Mouse (Mus musculus) thymus, postnatal 10 days (tissue): ENCODE results near the gene Med24.
"Not testable (repeated sequence)": the region's sequence is repeated elsewhere in the genome, so short reads cannot be mapped to it uniquely, and the experiment has no call there.

Experiments used
- DNase-seq, 2 experiments: peaks; one replicate each; pipeline ENCODE4 v3.0.0; 2021; ENCODE audit warnings: low spot score in 2 of 2

Gene Med24

DNA sequence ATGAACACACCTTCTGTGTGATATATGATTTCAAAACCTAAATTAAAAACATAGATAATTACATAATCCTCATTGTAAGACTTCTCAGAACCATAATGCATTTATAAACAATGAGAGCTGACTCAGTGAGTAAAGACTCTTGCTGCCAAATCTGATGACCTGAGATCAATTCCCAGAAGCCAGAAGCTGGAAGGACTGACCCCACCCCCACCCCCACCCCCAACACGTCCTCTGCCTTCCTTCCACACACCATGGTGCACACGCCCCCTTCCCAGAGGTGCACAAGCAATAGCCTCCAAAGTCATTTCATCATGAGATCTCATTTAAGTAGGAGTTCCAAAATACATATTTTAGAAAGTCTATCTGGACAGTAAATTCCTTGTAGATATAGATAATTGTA lies 8.5 kb downstream of the Med24 start:
- no peak for DNase-seq

- DNase-seq = peak in 1 of 2 experiments; percentile 61
Measured at GRCm38 (mm10) chr11:98717904-98718303, 11.3 kb downstream of the Med24 start.

DNA sequence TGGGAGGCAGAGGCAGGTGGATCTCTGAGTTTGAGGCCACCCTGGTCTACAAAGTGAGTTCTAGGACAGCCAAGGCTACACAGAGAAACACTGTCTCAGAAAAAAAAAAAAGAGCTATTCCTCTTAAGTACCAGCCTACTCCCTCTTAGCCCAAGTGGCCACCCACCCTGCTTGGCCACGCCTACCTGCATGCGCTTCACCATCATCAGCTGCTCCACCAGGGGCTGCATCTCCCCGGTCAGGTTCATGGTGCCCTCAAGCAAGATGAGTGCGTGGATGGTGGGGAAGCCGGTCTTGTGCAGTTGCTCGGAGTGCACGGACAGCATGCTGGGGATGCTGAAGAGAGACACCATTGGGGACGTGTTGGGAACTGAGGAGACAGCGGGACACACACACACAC lies 13.3 kb downstream of the Med24 start:
- DNase-seq = no peak

- no peak for DNase-seq
Measured at GRCm38 (mm10) chr11:98713703-98714102, 15.5 kb downstream of the Med24 start.

DNA sequence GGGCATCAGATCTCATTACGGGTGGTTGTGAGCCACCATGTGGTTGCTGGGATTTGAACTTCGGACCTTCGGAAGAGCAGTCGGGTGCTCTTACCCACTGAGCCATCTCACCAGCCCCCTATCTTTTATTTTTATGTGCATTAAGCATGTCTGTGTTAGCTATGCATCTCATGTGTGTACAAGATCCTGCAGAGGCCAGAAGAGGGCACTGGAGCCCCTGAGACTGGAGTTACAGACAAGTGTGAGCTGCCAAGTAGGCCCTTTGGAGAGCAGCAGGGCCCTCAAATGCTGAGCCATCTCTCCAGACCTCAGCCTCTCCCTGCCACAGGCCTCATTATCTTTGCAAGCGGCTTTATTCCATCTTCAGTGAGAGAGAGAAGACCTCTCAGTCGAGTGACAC lies 17.2 kb downstream of the Med24 start:
- not testable (repeated sequence) for DNase-seq

GRCm38 (mm10) chr11:98711046-98711434 lies 18.2 kb downstream of the Med24 start:
- no peak for DNase-seq

DNA sequence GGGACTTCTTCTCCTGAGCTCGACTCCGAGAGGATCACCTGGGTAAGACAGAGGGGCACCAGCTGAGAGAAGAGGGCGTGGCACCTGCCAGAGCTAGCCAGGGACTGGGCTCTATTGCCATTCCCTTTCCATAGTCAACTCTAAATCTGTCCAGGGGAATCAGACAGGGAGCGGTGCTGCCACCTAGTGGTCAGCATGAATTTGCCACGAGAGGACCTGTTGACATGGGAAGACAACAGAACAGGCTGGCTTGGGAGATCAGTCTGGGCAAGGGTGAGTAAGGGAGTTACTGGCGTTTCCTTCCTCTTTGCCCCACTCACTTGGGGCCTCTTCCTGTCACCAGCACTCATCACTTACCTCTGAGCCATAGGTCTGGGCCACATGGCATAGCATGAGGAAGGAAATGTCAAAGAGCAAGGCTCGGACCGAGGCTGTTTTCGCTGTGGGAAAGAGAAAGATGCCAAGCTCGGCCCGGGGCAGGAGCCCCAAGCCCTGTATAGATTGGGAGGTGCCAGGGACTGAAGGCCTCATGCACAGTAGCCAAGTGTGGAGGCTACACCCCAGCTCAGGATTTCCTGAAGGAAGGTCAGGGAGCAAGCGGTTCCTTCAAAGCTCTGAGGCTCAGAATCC lies 18.7 kb downstream of the Med24 start:
- DNase-seq = peak; percentile 37 to 78

DNA sequence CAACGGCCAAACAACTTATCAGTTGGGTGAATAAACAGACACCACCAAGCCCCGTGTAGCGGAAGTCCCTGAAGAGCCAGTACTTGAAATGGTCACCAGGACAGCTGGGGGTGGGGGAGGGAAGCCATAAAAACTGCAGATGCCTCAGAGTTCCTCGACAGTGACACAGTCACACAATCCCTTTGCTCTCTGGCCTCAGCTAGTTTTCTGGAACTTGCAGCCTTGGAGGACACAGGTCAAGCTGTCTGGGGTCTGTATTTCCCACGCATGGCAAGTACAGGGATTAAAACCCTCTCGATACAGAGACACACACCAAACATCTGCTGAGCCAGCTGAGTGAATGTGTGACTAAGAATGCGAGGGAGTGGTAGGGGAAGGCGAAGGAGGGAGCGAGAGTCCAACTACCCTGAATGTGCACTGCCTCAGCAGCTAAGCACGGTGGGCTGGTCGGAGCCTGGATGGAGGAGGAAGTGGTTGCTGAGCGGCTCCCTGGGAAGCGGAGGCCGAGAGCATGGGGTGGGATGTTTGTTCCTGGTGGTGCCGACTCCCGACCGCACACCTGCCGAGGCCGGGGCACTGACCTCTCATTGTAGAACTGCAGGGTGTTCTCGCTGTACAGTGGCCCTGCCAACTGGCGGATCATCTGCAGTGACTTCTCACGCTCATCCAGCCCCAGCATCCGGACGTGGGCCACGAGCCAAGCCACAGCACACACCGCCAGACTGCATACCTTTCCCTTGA lies 20.1 kb downstream of the Med24 start:
- no peak for DNase-seq

GRCm38 (mm10) chr11:98708282-98708956 lies 20.8 kb downstream of the Med24 start:
- no peak for DNase-seq

DNA sequence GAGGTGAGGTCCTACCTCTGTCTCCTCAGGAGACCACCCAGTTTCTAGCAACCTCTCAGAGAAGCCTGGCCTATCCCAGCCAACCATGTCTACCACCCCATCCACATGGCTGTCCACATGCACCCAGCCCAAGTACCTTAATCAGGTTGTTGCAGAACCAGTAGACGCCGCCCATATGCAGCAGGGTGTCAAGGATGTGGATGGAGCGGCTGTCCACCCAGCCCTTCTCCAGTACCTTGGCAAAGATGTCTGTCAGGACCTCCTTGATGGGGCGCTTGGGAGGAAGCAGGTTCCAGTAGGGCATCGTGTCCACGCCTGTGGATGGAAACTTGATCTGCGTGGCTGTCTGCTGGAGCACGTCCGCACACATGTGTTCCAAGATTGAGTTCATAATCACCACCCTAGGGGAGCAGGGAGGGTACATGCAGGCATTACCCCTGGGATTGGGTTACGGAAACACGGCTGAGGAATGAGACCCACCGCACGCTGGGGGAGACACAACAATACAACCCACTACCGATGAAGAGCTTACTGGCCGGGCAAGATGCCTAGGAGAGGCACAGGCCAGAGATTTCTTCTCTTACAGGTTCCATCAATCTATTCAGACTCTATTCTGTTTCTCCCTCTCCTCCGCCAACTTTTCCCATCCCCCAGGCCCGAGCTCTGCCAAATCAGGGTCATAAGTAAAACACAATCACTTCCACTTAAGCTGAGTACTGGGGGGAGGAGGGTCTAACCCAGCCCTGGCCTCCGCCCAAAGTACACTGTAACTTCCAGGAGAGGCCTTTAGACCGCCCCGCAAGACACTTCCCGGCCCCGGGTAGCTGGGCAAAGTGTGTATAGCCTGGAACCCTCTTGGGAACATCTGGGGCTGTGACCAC lies 21.6 kb downstream of the Med24 start:
- no peak for DNase-seq

DNA sequence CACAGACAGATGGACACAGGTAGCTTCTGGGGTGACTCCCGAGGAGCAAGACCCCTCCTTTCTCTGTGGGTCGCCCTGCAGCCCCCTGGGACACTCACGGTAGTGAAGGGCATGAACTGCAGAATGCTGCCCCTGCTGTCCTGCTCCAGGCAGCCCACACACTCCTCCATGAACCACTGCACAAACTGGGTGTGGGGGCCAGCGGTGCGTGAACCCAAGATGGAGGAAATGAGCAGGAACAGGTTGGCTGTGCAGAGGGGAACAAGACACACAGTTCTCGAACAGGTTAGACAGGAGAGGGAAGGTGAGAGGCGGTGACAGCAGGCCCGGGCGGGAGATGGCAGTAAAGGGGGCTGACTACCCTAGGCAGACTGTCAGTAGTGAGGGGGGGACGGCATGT lies 24.2 kb downstream of the Med24 start:
- DNase-seq = no peak

DNA sequence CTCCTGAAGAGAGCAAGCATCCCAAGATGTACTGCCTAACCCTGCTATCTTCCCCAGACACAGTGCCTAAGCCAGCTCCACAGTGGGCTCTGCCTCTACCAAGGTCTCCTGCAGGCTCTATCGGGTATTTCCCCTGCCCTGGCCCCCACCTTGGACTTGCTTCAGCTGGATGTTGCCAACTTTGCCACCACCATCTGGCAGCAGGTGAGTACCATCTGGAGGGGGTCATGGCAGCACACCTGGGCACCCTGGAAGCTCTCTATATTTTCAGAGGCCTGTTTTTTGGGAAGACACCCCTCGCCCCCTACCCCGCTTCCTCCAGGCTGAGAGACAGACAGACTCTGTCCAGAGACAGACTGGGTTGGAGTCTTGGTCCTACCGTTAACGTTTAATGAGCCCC lies 26.9 kb downstream of the Med24 start:
- no peak for DNase-seq

GRCm38 (mm10) chr11:98701213-98701670 lies 28.0 kb downstream of the Med24 start, which contains the start of gene Csf3:
TSS of gene Csf3 (plus strand) at chr11:98701263.
- DNase-seq = no peak

DNA sequence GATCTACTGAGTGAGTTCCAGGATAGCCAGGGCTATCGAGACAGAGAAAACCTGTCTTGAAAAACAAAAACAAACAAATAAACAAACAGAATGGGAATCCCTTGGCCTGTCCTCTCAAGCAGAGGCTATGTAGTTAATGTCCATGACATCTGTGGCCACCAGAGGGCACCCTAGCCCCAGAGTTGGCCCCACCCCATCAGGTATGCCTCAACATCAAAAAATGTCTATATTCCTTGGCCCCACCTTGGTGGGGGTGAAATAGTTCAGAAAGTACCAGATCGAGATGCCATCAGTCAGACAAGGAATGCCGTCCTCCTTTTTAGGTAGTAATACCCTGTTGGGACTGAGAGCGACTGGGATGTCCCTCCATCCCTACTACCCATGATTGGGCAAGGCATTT lies 29.3 kb downstream of the Med24 start:
- DNase-seq = peak; percentile 43 to 79

- no peak for DNase-seq
Measured at GRCm38 (mm10) chr11:98698849-98699640, 30.2 kb downstream of the Med24 start.

DNA sequence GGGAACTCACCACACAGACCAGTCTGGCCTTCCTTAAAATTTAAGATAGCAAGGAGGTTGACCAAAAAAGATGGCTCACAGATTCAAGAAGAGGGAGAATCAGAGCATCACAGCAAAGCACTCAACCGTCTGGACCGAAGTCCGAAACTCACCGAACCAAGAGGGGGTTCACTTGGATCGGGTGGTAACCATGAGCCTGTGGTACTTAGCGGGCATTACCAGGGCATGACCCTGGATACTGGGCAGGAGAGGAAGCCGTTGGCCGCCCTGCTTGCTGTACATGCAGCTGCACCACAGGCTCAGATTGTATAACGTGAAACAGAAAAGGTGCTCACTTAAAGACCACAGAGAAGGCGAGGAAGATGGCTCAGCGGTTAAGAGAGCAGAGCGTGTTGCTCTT lies 32.0 kb downstream of the Med24 start:
- no peak for DNase-seq

DNA sequence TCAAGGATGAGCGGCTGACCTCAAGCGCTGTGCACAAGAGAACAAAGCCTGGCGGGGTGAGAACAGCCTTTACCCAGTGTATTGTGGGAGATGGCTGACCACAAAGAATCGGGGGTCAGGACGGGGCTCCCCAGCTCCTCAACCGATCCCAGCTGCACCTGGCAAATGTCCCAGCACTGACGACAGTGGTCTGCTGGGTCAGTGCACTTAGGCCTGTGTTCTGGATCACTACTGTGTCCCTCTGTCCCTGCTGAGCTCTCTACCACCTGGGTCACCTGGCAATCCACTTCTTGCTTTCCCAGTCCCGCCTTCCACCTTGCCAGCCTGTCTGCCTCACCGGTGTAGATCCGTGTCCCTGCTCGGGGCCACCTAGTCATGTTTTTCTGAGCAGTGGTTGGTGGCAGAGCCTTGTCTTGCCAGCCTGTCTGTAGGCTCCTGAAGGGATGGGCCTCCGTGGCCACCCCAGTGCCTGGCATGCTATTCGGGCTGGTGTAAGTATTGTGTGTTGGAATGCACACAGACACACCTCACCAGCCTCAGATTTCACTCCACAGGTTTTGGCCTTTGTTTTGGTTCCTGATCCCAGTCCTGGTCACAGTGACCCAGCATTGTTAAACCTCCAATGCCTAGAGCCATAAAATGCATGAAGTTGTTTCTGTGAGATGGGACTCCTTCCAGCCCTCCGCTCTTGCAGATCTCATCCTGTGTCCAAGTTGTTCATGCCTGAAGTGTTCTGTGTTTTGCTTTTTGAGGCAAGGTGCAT lies 32.6 kb downstream of the Med24 start:
- DNase-seq = no peak

GRCm38 (mm10) chr11:98695408-98695807 lies 33.8 kb downstream of the Med24 start:
- DNase-seq = no peak

DNA sequence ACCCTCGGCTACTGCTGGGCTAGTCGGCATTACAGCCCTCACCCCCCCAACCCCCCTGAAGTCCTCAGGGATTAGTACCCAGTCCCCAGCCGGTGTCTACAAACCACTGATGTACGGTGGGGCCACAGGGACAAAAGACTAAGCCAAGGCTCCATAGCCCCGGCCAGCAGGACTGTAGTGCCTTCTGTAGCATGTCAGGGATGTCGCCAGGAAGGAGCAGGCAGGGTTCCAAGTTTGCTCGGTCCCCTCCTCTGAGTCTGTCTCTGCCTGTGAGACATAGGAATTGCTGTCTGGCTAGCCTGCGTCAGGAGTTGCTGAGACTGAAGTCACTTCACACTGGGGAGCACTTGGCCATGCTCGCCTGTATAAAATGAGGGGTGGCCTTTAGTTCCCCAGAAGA lies 34.9 kb downstream of the Med24 start:
- DNase-seq = no peak

DNA sequence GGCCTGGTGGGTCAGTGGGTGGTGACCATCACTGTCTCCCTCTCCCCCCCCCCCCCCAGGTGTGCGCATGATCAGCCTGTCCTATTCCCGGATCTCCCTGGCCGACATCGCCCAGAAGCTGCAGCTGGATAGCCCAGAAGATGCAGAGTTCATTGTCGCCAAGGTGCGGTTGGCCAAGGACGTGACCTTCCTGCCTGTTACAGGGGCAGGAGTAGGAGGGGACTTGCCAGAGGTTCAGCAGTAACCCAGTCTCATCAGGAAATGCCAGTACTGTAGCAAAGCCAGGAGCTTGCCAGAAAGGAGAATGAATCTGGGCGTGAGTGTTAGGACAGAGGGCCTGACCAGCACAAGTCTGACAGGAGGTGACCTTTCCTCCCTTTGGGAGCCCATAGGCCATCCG lies 35.5 kb downstream of the Med24 start:
- no peak for DNase-seq
